Mouse (Mus musculus): ENCODE measurements around the gene Cerkl.

DNA sequence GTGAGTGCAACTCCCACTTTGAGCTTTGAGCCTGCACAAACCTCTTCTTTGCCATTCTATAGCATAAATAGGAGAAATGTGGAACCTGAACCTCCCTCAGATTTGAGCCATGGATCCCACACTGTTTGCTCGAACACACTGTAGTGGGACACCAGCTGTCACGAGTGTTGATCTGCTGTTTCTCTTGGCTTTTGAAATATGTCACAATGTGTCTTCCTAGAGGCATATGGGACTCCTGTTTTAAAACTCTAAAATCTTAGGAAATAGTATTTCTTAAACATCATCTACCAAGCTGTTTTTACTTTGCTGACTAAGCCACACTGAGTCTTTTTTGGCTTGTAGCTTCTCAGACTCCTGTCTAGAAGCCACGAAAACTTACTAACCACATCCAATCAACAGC is 98.8 kb downstream of the Cerkl start:
- TF ChIP-seq POLR2A (IDR thresholded peaks at IDR 0.05; ENCODE audit: borderline replicate concordance, extremely low read depth, low read depth, low read length) (no peak), CTCF (IDR thresholded peaks at IDR 0.05; ENCODE audit: insufficient read depth, low read length) (no peak)

Data from lung, adult 2 months (tissue).